Mouse (Mus musculus): Measurements from ENCODE around the gene Nr0b1.

The Nr0b1 gene

DNA sequence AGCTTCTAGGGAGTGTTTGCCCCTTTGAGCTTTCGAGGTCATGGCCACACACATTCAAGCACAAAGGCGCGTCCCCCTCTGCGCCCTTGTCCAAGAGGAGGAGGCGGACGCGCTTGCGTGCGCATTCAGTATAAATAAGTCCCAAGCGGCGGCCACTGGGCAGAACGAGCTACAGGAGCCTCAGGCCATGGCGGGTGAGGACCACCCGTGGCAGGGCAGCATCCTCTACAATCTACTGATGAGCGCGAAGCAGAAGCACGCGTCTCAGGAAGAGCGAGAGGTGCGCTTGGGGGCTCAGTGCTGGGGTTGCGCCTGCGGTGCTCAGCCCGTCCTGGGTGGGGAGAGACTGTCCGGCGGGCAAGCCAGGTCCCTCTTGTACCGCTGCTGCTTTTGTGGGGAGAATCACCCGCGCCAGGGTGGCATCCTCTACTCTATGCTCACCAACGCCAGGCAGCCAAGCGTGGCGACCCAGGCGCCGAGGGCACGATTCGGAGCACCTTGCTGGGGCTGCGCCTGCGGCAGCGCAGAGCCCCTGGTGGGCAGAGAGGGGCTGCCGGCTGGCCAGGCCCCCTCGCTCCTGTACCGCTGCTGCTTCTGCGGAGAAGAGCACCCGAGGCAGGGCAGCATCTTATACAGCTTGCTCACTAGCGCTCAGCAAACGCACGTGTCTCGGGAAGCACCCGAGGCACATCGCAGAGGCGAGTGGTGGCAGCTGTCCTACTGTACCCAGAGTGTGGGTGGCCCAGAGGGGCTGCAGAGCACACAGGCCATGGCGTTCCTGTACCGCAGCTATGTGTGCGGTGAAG, at the start of gene Nr0b1:
Gene Nr0b1 (plus strand): TSS at position 151 of the 806 bp plus-strand sequence.
- no peak for DNase-seq

DNA sequence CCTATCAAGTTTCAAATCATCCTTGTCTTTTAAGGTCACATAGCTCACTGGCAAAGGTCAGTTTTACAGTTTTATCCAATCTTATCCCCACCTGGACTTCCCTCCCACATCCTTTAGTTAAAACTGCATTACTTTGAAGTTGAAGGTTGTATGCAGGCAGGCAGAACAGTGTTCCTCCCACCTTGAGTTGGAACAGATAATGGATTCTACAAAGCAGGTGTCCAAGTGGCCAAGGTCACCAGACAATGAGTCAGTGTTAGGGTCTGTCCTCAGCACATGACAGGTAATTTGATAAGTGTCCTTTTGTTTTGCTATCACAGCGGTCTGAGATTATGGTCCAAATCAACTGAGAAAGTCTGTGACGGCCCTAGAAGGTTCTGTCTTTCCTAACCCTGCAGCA, 4.3 kb upstream of the Nr0b1 start:
- no peak for DNase-seq

DNA sequence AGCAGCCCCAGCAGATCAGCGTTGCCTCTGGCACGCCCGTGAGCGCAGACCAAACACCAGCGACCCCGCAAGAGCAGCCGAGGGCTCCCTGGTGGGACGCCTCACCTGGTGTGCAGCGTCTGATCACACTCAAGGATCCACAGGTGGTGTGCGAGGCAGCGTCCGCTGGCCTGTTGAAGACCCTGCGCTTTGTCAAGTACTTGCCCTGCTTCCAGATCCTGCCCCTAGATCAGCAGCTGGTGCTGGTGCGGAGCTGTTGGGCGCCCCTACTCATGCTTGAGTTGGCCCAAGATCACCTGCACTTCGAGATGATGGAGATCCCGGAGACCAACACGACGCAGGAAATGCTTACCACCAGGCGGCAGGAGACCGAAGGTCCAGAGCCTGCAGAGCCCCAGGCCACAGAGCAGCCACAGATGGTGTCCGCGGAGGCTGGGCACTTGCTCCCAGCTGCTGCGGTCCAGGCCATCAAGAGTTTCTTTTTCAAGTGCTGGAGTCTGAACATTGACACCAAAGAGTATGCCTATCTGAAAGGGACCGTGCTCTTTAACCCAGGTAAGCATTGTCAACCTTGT, 943 bp downstream of the Nr0b1 start:
- DNase-seq: no peak

DNA sequence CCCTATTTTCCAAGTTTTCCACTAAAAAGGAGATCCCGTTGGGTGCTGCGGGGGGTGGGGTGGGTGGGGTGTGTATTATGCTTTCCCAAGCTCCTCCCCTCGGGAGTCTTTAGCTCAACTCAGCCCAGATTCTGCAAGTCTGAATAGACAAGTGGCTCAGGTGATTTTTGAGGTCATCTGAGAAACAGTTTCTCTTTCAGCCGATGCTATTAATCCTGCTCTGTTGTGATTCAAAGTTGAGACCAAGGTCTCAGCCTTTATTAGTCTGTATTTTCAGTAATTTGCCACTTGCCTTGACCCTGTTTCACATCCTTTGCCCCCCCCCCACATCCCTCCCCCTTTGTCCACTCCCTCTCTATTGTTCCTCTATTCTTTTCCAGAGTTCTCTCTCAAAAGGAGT, 1.8 kb downstream of the Nr0b1 start:
- DNase-seq: no peak

DNA sequence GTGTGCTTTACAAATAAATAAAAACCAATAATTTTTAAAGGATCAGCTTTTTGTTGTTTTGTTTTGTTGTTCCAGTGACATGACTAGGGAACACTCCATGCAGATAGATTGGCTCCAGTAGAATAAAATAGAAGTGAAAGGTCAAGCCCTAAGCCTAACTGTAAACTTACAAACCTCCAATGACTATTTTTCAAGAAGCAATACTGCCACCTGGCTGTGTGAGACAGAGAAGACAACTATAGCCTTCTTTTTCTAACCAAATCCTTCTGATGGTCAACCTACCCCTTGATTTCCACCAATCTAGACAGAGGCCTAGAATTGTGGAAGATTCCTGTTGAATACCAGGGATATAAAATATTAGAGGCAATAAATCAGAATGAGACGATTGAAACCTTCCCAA, 45.7 kb downstream of the Nr0b1 start:
- DNase-seq: no peak
